Mouse (Mus musculus) small intestine, adult 2 months (tissue): ENCODE measurements at regions not wholly inside any gene's neighbourhood (a gene's known extent, or its start where the extent isn't known, plus 50 kb on each side); places are given as distances from the start of the nearest gene placed in this dataset.

Source experiments
- H3K27ac ChIP-seq: fragments of 200-500 bp; 2 replicates; pipeline ENCODE4 v1.5.1; 2012; ENCODE audit warnings: low read depth, low read length, control low read depth, inconsistent platforms; ENCODE audit not compliant: insufficient read depth
- H3K27me3 ChIP-seq: fragments of 200-500 bp; 2 replicates; pipeline ENCODE4 v1.6.1; 2012; ENCODE audit warnings: mild to moderate bottlenecking, moderate library complexity, low read length, inconsistent platforms; ENCODE audit not compliant: control insufficient read depth, insufficient read depth
- H3K36me3 ChIP-seq: fragments of 200-500 bp; 2 replicates; pipeline ENCODE4 v1.6.1; 2012; ENCODE audit warnings: mild to moderate bottlenecking, low read length, control low read depth, inconsistent platforms; ENCODE audit not compliant: control insufficient read depth, insufficient read depth
- H3K4me1 ChIP-seq: fragments of 200-500 bp; 2 replicates; pipeline ENCODE4 v1.6.1; 2012; ENCODE audit warnings: low read length, inconsistent platforms, mixed read lengths; ENCODE audit not compliant: control insufficient read depth, insufficient read depth, insufficient read length
- H3K4me3 ChIP-seq: fragments of 200-500 bp; 2 replicates; pipeline ENCODE4 v1.5.1; 2012; ENCODE audit warnings: low read depth, mild to moderate bottlenecking, control low read depth, inconsistent platforms, low read length, moderate library complexity
- CTCF ChIP-seq: fragments of 200-500 bp; IDR thresholded peaks from 2 replicates; pipeline ENCODE4 v1.5.1; 2012; ENCODE audit warnings: low read depth, mild to moderate bottlenecking, control low read depth, inconsistent platforms, low read length, moderate library complexity, mixed read lengths; ENCODE audit not compliant: insufficient replicate concordance, insufficient read length; ENCODE audit errors: extremely low read depth
- POLR2A ChIP-seq: fragments of 200-500 bp; IDR thresholded peaks from 2 replicates; pipeline ENCODE4 v1.6.1; 2012; ENCODE audit warnings: low read depth, mild to moderate bottlenecking, control low read depth, inconsistent platforms, low read length, moderate library complexity
- WGBS: fragments of 180-500 bp; shearing (Covaris S2); methylation state at CpG from one replicate; pipeline ENCODE4 v1.1.7; 2018; 5-methylcytosine and 5-hydroxymethylcytosine counted together

- TF ChIP-seq CTCF (no peak), POLR2A (no peak)
- Histone ChIP-seq H3K36me3 (no peaks in the 10 kb centered on the region), H3K27me3 (no peaks in the 10 kb centered on the region), H3K4me1 (no peaks in the 10 kb centered on the region), H3K27ac (no peak overlapping the region), H3K4me3 (no peak overlapping the region)
- WGBS, result 77% methylated on average over 5 of the region's 5 CpGs
Observed at GRCm38 (mm10) chr12:49946752-49947260, 561.8 kb downstream of the Gm43517 start.

DNA sequence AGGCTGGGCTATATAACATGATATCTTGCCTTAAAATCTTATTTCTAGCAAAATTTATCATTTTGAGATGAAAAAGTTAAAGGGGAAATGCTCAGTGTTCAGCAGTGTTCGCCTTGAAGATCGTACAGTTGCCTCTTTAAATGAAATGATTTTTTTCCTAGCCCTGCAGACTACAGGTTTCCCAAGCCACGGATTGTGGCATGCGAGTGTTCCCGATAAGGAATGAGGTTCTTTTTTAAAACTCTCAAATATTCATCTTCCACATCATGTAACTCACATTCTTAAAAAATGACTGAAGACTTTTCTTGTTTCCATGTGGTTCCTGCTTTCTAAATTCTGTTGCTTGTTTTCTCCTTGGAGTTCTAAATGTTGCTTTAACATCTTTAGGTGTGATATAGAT is 566.0 kb downstream of the Gm43517 start:
- WGBS, result 83% methylated on average over 5 of the region's 5 CpGs
- Histone ChIP-seq H3K27ac (no peak overlapping the region), H3K36me3 (no peaks in the 10 kb centered on the region), H3K27me3 (no peaks in the 10 kb centered on the region), H3K4me1 (no peaks in the 10 kb centered on the region), H3K4me3 (no peak overlapping the region)
- no peak for TF ChIP-seq CTCF
- no peak for TF ChIP-seq POLR2A

GRCm38 (mm10) chr12:49951821-49952220 is 566.8 kb downstream of the Gm43517 start:
- WGBS, result 49% methylated on average over 5 of the region's 5 CpGs
- Histone ChIP-seq H3K27me3 (no peaks in the 10 kb centered on the region), H3K36me3 (no peaks in the 10 kb centered on the region), H3K4me3 (no peak overlapping the region), H3K4me1 (no peaks in the 10 kb centered on the region), H3K27ac (no peak overlapping the region)
- TF ChIP-seq CTCF (no peak), POLR2A (no peak)

GRCm38 (mm10) chr12:49968072-49968471 is 583.1 kb downstream of the Gm43517 start:
- TF ChIP-seq POLR2A, result no peak
- TF ChIP-seq CTCF, result no peak
- H3K27me3 ChIP-seq, result no peaks in the 10 kb centered on the region
- H3K4me1 ChIP-seq, result no peaks in the 10 kb centered on the region
- no peak overlapping the region for H3K27ac ChIP-seq
- H3K36me3 ChIP-seq, result no peaks in the 10 kb centered on the region
- H3K4me3 ChIP-seq, result no peak overlapping the region
- WGBS, result 57% methylated on average over 1 of the region's 1 CpGs

DNA sequence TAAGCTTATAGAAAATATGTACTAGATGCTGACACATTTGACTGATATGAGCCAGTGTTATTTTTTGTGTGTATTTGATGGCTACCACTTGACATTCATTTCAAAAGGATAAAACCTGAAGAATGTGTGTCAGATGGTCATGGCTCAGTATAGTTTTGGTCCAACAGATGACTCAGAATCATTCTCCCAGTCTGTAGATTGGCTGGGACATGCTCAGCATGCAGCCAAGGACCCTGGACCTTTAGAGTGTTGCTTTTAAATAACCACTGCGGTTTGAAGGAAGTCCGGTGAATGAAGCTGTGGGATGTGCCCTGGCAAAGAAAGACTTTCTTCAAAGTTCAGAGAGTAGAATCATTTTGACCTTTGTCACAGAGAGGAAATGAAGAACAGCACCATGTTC is 584.6 kb downstream of the Gm43517 start:
- Histone ChIP-seq H3K27me3 (no peaks in the 10 kb centered on the region), H3K4me3 (no peak overlapping the region), H3K4me1 (no peaks in the 10 kb centered on the region), H3K27ac (no peak overlapping the region), H3K36me3 (no peaks in the 10 kb centered on the region)
- no peak for TF ChIP-seq POLR2A
- no peak for TF ChIP-seq CTCF
- 83% methylated on average over 2 of the region's 2 CpGs for WGBS

GRCm38 (mm10) chr12:49974591-49975323 is 589.8 kb downstream of the Gm43517 start:
- Histone ChIP-seq H3K27me3 (no peaks in the 10 kb centered on the region), H3K4me3 (no peak overlapping the region), H3K4me1 (no peaks in the 10 kb centered on the region), H3K36me3 (no peaks in the 10 kb centered on the region), H3K27ac (no peak overlapping the region)
- TF ChIP-seq CTCF, result no peak
- no peak for TF ChIP-seq POLR2A
- WGBS, result 48% methylated on average over 2 of the region's 2 CpGs

- WGBS, result 70% methylated on average over 1 of the region's 1 CpGs
- H3K4me3 ChIP-seq, result no peak overlapping the region
- no peaks in the 10 kb centered on the region for H3K36me3 ChIP-seq
- TF ChIP-seq CTCF (no peak), POLR2A (no peak)
- no peaks in the 10 kb centered on the region for H3K4me1 ChIP-seq
- no peak overlapping the region for H3K27ac ChIP-seq
- H3K27me3 ChIP-seq, result no peaks in the 10 kb centered on the region
Observed at GRCm38 (mm10) chr12:49975553-49975952, 590.6 kb downstream of the Gm43517 start.
